Mouse (Mus musculus) liver, postnatal 0 days (tissue): Measurements from ENCODE around the gene Cgref1.

ENCODE experiments used
- CTCF ChIP-seq: sonication (generic); IDR thresholded peaks from 2 replicates; pipeline ENCODE4 v1.5.1; 2016; ENCODE audit warnings: antibody characterized with exemption, low read depth
- EP300 ChIP-seq: IDR thresholded peaks from 2 replicates; pipeline ENCODE4 v1.6.1; 2016; ENCODE audit warnings: antibody characterized with exemption, low read depth, mild to moderate bottlenecking

DNA sequence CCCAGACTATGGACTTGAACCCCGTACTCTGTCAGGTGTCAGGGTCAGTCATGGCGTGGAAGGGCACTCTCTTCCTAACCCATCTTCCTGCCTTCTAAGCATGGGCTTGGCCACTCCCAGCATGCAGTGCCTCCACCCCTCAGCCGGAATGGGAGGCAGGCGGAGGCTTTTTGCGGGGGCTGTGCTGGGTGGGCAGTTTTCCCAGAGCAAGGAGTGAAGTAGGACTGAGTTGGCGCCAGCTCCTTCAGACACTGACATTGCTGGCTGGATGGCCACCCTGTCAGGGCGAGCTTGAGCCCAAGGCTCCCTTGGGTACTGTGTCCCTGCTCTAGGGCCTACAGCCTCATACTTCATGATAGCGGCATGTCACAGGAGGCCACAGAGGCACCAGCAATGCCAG is 23.0 kb upstream of the Cgref1 start, which contains the start of gene Tcf23:
- TF ChIP-seq CTCF (no peak), EP300 (no peak)
